Mouse (Mus musculus): Measurements from ENCODE around the gene Ak4. TPM values are rescaled to one million over a fixed set of nuclear protein-coding genes. Genes with fewer than 3 reads are reported as not detected.
A peak's percentile ranks its signal among the peaks of the same experiment; 100 is the strongest.
"Not testable (repeated sequence)": the region's sequence is repeated elsewhere in the genome, so short reads cannot be mapped to it uniquely, and the experiment has no call there.

Gene Ak4
- polyA plus RNA-seq, 1 experiment from 2014 or later: 20.7 TPM

GRCm38 (mm10) chr4:101445660-101446059, 26.6 kb downstream of the Ak4 start:
- no peak for ATAC-seq (ENCODE audit: insufficient read depth, low FRiP score, low read depth)
- Histone ChIP-seq H3K9ac (no peak overlapping the region), H3K4me3 (replicated peaks) (no peak overlapping the region), H3K27ac (no peak overlapping the region), H3K4me1 (no peaks in the 10 kb centered on the region), H3K4me2 (no peak overlapping the region), H3K27me3 (replicated peaks) (no peaks in the 10 kb centered on the region), H3K36me3 (no peaks in the 10 kb centered on the region), H3K9me3 (no peaks in the 10 kb centered on the region)
- 82% methylated on average over 4 of the region's 4 CpGs for WGBS

GRCm38 (mm10) chr4:101446606-101447005, 27.5 kb downstream of the Ak4 start:
- H3K27me3 ChIP-seq (replicated peaks); H3K27ac ChIP-seq; H3K9ac ChIP-seq; H3K36me3 ChIP-seq; H3K4me2 ChIP-seq; H3K9me3 ChIP-seq; H3K4me3 ChIP-seq (replicated peaks); ATAC-seq (ENCODE audit: insufficient read depth, low FRiP score, low read depth); H3K4me1 ChIP-seq: not testable (repeated sequence)
- 93% methylated on average over 9 of the region's 9 CpGs for WGBS

- no peak overlapping the region for H3K4me3 ChIP-seq (replicated peaks)
- ATAC-seq (ENCODE audit: insufficient read depth, low FRiP score, low read depth): no peak
- H3K4me2 ChIP-seq: no peak overlapping the region
- no peak overlapping the region for H3K27ac ChIP-seq
- WGBS: 70% methylated on average over 8 of the region's 8 CpGs
- H3K9ac ChIP-seq: no peak overlapping the region
- H3K36me3 ChIP-seq: no peaks in the 10 kb centered on the region
- H3K27me3 ChIP-seq (replicated peaks): no peaks in the 10 kb centered on the region
- no peaks in the 10 kb centered on the region for H3K4me1 ChIP-seq
- no peaks in the 10 kb centered on the region for H3K9me3 ChIP-seq
These were observed 29.6 kb downstream of the Ak4 start for GRCm38 (mm10) chr4:101448701-101449100.

DNA sequence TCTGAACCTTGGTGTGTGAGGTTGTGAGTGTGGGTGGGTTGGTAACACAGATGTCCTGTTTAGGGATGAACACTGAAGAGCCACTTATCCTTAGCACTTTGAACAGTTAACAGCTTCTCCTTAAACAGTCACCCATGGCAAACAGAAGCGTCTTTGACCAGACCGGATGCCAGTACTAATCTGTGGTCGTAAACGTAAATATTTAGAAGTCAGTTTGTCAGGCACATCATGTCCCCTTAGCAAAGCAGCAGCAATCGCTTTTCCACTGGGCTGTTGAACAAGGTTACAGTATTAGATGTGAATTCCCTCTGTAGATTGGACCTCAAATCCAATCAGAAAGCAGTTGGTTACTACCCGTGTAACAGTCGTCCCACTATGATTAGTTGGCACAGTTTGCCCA, 30.3 kb downstream of the Ak4 start:
- Histone ChIP-seq H3K9ac (no peak overlapping the region), H3K36me3 (no peaks in the 10 kb centered on the region), H3K27me3 (replicated peaks) (no peaks in the 10 kb centered on the region), H3K4me3 (replicated peaks) (no peak overlapping the region), H3K9me3 (no peaks in the 10 kb centered on the region), H3K27ac (no peak overlapping the region), H3K4me2 (no peak overlapping the region), H3K4me1 (no peaks in the 10 kb centered on the region)
- ATAC-seq (ENCODE audit: insufficient read depth, low FRiP score, low read depth): no peak
- WGBS: 58% methylated on average over 7 of the region's 7 CpGs

DNA sequence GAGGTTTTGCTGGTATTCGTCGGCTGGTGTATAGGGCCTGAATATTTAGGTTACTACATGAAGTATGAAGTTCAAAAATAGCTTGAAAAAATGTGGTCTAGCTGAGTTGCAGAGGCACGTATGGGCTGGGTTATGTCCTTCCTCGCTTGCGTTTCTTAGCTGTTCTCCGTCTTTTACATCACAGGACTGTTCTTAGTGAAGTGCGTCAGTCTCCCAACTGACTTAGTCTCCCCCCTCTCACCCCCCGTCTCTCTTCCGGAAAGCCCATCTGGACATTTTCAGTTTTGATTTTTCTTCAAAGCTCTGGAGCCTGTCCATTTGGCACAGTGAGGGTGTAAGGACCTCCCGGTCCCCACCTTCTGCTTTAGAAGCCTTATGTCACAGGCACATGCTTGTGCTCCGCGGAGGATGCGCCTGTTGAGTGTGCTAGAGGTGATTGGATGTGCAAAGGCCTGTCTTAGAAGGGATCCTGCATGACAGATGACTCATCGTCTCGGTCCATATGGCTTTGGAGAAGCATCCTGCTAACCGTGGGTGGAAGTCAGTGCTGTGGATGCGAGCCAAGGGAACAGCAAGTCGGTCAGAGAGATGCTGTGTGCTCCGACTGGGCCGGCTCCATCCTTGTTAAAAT, 31.2 kb downstream of the Ak4 start:
- no peak for ATAC-seq (ENCODE audit: insufficient read depth, low FRiP score, low read depth)
- Histone ChIP-seq H3K9ac (no peak overlapping the region), H3K4me3 (replicated peaks) (no peak overlapping the region), H3K27ac (no peak overlapping the region), H3K4me1 (no peaks in the 10 kb centered on the region), H3K27me3 (replicated peaks) (no peaks in the 10 kb centered on the region), H3K4me2 (0 out of 2 replicates have a peak overlapping the region, but pooled peaks have one; percentile 19), H3K9me3 (no peaks in the 10 kb centered on the region), H3K36me3 (no peaks in the 10 kb centered on the region)
- WGBS: 67% methylated on average over 20 of the region's 20 CpGs

DNA sequence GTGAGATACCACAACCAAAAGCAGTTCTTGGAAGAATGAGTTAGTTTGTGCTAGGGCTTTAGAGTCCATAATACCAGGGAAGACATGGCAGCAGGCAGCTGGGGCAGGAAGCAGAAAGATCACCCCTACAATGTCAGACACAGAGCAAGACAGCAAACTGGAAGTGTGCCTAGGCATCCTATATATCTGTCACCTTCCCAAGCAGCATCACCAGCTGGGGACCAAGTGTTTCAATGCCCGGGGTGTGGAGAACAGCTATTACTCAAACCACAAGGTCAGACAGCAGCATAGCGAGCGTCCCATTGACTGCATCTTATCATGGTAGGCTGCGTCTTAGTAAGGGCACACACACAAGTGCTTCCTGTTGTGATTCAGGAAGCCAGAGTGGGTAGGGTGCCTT, 32.0 kb downstream of the Ak4 start:
- Histone ChIP-seq H3K27ac (no peak overlapping the region), H3K27me3 (replicated peaks) (no peaks in the 10 kb centered on the region), H3K36me3 (no peaks in the 10 kb centered on the region), H3K9me3 (no peaks in the 10 kb centered on the region), H3K4me2 (no peak overlapping the region), H3K4me3 (replicated peaks) (no peak overlapping the region), H3K4me1 (no peaks in the 10 kb centered on the region), H3K9ac (no peak overlapping the region)
- ATAC-seq (ENCODE audit: insufficient read depth, low FRiP score, low read depth): no peak
- WGBS: 88% methylated on average over 4 of the region's 4 CpGs

- no peak overlapping the region for H3K27ac ChIP-seq
- WGBS: 85% methylated on average over 9 of the region's 9 CpGs
- H3K36me3 ChIP-seq: no peaks in the 10 kb centered on the region
- H3K9me3 ChIP-seq: no peaks in the 10 kb centered on the region
- no peaks in the 10 kb centered on the region for H3K4me1 ChIP-seq
- no peak for ATAC-seq (ENCODE audit: insufficient read depth, low FRiP score, low read depth)
- no peaks in the 10 kb centered on the region for H3K27me3 ChIP-seq (replicated peaks)
- H3K9ac ChIP-seq: no peak overlapping the region
- no peak overlapping the region for H3K4me3 ChIP-seq (replicated peaks)
- no peak overlapping the region for H3K4me2 ChIP-seq
These were observed 33.8 kb downstream of the Ak4 start for GRCm38 (mm10) chr4:101452829-101453228.

DNA sequence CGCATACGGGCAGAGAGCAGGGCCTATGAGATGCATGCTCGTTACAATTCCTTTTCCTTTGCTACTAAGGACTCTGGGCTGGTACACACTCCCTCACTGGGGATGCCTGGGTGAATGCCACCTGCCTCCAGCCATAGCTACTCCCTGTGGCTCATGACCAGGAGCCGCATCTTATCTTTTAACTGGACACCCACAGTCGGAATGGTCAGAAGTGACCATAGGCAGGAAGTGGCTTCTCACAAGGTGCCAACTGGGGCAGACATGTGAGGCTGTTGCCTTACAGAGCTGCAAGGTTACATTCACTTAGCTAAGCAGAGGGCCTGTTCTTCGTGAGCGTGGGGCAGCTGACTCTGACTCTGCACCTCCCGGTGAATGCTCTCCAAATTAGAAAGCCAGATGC, 38.1 kb downstream of the Ak4 start:
- Histone ChIP-seq H3K9ac (no peak overlapping the region), H3K27ac (no peak overlapping the region), H3K4me1 (no peaks in the 10 kb centered on the region), H3K4me2 (no peak overlapping the region), H3K4me3 (replicated peaks) (no peak overlapping the region), H3K36me3 (no peaks in the 10 kb centered on the region), H3K27me3 (replicated peaks) (no peaks in the 10 kb centered on the region), H3K9me3 (no peaks in the 10 kb centered on the region)
- WGBS: 87% methylated on average over 8 of the region's 8 CpGs
- no peak for ATAC-seq (ENCODE audit: insufficient read depth, low FRiP score, low read depth)

- no peaks in the 10 kb centered on the region for H3K4me1 ChIP-seq
- no peak overlapping the region for H3K27ac ChIP-seq
- no peak overlapping the region for H3K4me3 ChIP-seq (replicated peaks)
- no peaks in the 10 kb centered on the region for H3K9me3 ChIP-seq
- H3K9ac ChIP-seq: no peak overlapping the region
- H3K4me2 ChIP-seq: no peak overlapping the region
- H3K27me3 ChIP-seq (replicated peaks): no peaks in the 10 kb centered on the region
- peak; percentile 39; the same call in 1 of the 2 replicates for ATAC-seq (ENCODE audit: insufficient read depth, low FRiP score, low read depth)
- H3K36me3 ChIP-seq: no peaks in the 10 kb centered on the region
- WGBS: 52% methylated on average over 2 of the region's 2 CpGs
These were observed 39.3 kb downstream of the Ak4 start for GRCm38 (mm10) chr4:101458341-101458740.

GRCm38 (mm10) chr4:101459358-101459757, 40.3 kb downstream of the Ak4 start:
- no peaks in the 10 kb centered on the region for H3K4me1 ChIP-seq
- no peak overlapping the region for H3K27ac ChIP-seq
- H3K9ac ChIP-seq: no peak overlapping the region
- no peak overlapping the region for H3K4me3 ChIP-seq (replicated peaks)
- WGBS: 88% methylated on average over 4 of the region's 4 CpGs
- no peaks in the 10 kb centered on the region for H3K9me3 ChIP-seq
- H3K27me3 ChIP-seq (replicated peaks): no peaks in the 10 kb centered on the region
- ATAC-seq (ENCODE audit: insufficient read depth, low FRiP score, low read depth): no peak
- H3K4me2 ChIP-seq: no peak overlapping the region
- no peaks in the 10 kb centered on the region for H3K36me3 ChIP-seq

- H3K9ac ChIP-seq: no peak overlapping the region
- H3K4me2 ChIP-seq: no peak overlapping the region
- no peak for ATAC-seq (ENCODE audit: insufficient read depth, low FRiP score, low read depth)
- no peak overlapping the region for H3K27ac ChIP-seq
- H3K36me3 ChIP-seq: no peaks in the 10 kb centered on the region
- H3K27me3 ChIP-seq (replicated peaks): no peaks in the 10 kb centered on the region
- 74% methylated on average over 1 of the region's 1 CpGs for WGBS
- no peaks in the 10 kb centered on the region for H3K9me3 ChIP-seq
- H3K4me3 ChIP-seq (replicated peaks): no peak overlapping the region
- no peaks in the 10 kb centered on the region for H3K4me1 ChIP-seq
These were observed 41.0 kb downstream of the Ak4 start for GRCm38 (mm10) chr4:101460114-101460513.

- H3K4me3 ChIP-seq (replicated peaks): no peak overlapping the region
- no peak overlapping the region for H3K27ac ChIP-seq
- no peaks in the 10 kb centered on the region for H3K9me3 ChIP-seq
- WGBS: 60% methylated on average over 2 of the region's 2 CpGs
- H3K4me2 ChIP-seq: no peak overlapping the region
- no peaks in the 10 kb centered on the region for H3K4me1 ChIP-seq
- no peaks in the 10 kb centered on the region for H3K36me3 ChIP-seq
- H3K27me3 ChIP-seq (replicated peaks): no peaks in the 10 kb centered on the region
- H3K9ac ChIP-seq: no peak overlapping the region
- no peak for ATAC-seq (ENCODE audit: insufficient read depth, low FRiP score, low read depth)
These were observed 43.0 kb downstream of the Ak4 start for GRCm38 (mm10) chr4:101462065-101462464.

DNA sequence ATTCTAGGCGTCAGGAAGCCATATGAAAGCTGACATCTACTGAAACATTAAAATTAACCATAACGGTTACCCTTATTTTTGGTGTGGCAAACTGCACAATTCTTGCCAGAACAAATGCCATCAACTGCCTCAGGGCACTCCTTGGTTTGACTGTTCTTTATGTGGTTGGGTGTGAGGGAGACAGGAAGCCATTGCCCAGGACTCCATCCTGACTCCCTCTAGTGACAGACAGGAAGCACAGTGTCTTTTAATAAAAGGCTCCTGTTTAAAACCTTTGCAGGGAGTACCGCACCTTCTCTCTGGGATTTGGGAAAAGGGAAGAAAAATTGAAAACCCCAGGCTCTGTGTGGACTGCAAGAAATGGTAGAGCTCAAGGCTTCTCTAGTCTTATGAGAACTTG, 47.2 kb downstream of the Ak4 start:
- ATAC-seq (ENCODE audit: insufficient read depth, low FRiP score, low read depth): no peak
- Histone ChIP-seq H3K27ac (no peak overlapping the region), H3K4me1 (no peaks in the 10 kb centered on the region), H3K36me3 (no peaks in the 10 kb centered on the region), H3K9ac (no peak overlapping the region), H3K27me3 (replicated peaks) (no peaks in the 10 kb centered on the region), H3K4me3 (replicated peaks) (no peak overlapping the region), H3K4me2 (no peak overlapping the region), H3K9me3 (no peaks in the 10 kb centered on the region)
- 84% methylated on average over 3 of the region's 3 CpGs for WGBS
